Mouse (Mus musculus): Measurements from ENCODE around the gene Gga2. TPM values are rescaled to one million over a fixed set of nuclear protein-coding genes. Genes with fewer than 3 reads are reported as not detected.

Gga2 gene
- polyA plus RNA-seq (2014; fragmentation: Illumina TruSeq; extraction: RNeasy Lipid Tissue Mini Kit (QIAGEN cat#74804); ENCODE audit: low read depth, low replicate concordance), result 78.2 TPM

GRCm38 (mm10) chr7:122020667-122021354 lies at the start of gene Gga2:
Gene Gga2 (minus strand): TSS chr7:122021222.

GRCm38 (mm10) chr7:122066945-122067516 lies 46.0 kb upstream of the Gga2 start, which contains the start of the genes Ubfd1 and Ears2:
Gene Ubfd1 (plus strand): TSS chr7:122067175.
Gene Ears2 (minus strand): TSS chr7:122067263.

GRCm38 (mm10) chr7:121981307-121981871 lies 39.6 kb downstream of the Gga2 start, which contains the start of gene Cog7:
Gene Cog7 (minus strand): TSS chr7:121981711.

Other genes with a start within 250 kb of the Gga2 start
- 0.66 TPM for gene Scnn1b, start 156.2 kb downstream of the Gga2 start, polyA plus RNA-seq (2014; fragmentation: Illumina TruSeq; extraction: RNeasy Lipid Tissue Mini Kit (QIAGEN cat#74804); ENCODE audit: low read depth, low replicate concordance)
- gene Cog7, start 39.5 kb downstream of the Gga2 start, polyA plus RNA-seq (2014; fragmentation: Illumina TruSeq; extraction: RNeasy Lipid Tissue Mini Kit (QIAGEN cat#74804); ENCODE audit: low read depth, low replicate concordance), result 24.3 TPM
- gene Ubfd1, start 46.0 kb upstream of the Gga2 start, polyA plus RNA-seq (2014; fragmentation: Illumina TruSeq; extraction: RNeasy Lipid Tissue Mini Kit (QIAGEN cat#74804); ENCODE audit: low read depth, low replicate concordance), result 32.1 TPM
- gene Ears2, start 46.0 kb upstream of the Gga2 start, polyA plus RNA-seq (2014; fragmentation: Illumina TruSeq; extraction: RNeasy Lipid Tissue Mini Kit (QIAGEN cat#74804); ENCODE audit: low read depth, low replicate concordance), result 10.9 TPM
- gene Ndufab1, start 80.7 kb upstream of the Gga2 start, polyA plus RNA-seq (2014; fragmentation: Illumina TruSeq; extraction: RNeasy Lipid Tissue Mini Kit (QIAGEN cat#74804); ENCODE audit: low read depth, low replicate concordance), result 253 TPM
- gene Palb2, start 111.8 kb upstream of the Gga2 start, polyA plus RNA-seq (2014; fragmentation: Illumina TruSeq; extraction: RNeasy Lipid Tissue Mini Kit (QIAGEN cat#74804); ENCODE audit: low read depth, low replicate concordance), result 2.9 TPM
- 64.8 TPM for gene Dctn5, start 111.8 kb upstream of the Gga2 start, polyA plus RNA-seq (2014; fragmentation: Illumina TruSeq; extraction: RNeasy Lipid Tissue Mini Kit (QIAGEN cat#74804); ENCODE audit: low read depth, low replicate concordance)
- gene Plk1, start 138.2 kb upstream of the Gga2 start, polyA plus RNA-seq (2014; fragmentation: Illumina TruSeq; extraction: RNeasy Lipid Tissue Mini Kit (QIAGEN cat#74804); ENCODE audit: low read depth, low replicate concordance), result 2.4 TPM
- gene Ern2, start 165.0 kb upstream of the Gga2 start, polyA plus RNA-seq (2014; fragmentation: Illumina TruSeq; extraction: RNeasy Lipid Tissue Mini Kit (QIAGEN cat#74804); ENCODE audit: low read depth, low replicate concordance), result not detected
- gene Chp2, start 198.3 kb upstream of the Gga2 start, polyA plus RNA-seq (2014; fragmentation: Illumina TruSeq; extraction: RNeasy Lipid Tissue Mini Kit (QIAGEN cat#74804); ENCODE audit: low read depth, low replicate concordance), result 16.5 TPM

All from adipose tissue, adult 10 weeks (tissue).